8 mouse cellular contexts compared by ENCODE assay signal in genomic region chr13:6636520-6636919, GRCm38 (mm10). TPM values are rescaled to one million over a fixed set of nuclear protein-coding genes. Genes with fewer than 3 reads are reported as not detected.
DNase-seq lines count a peak whose midpoint lies in the region; ATAC-seq and TF ChIP-seq lines count a peak whose summit lies in the region.

No protein-coding gene starts in this region.

- dilution Hi-C loops in CH12.LX (cut with MboI; ENCODE audit: extremely low pct_ligation_motif_present, extremely low pct_unique_long_range_greater_than_20kb, low sequenced_read_pairs) = no loop called here

- no peaks in the 10 kb centered on the region for H3K27me3 ChIP-seq in heart, embryonic 12.5 days (replicated peaks)
- no peaks in the 10 kb centered on the region for H3K27me3 ChIP-seq in CH12.LX (replicated peaks)
- no peaks in the 10 kb centered on the region for H3K27me3 ChIP-seq in hindbrain, embryonic 11.5 days (ENCODE audit: control insufficient read depth, insufficient read depth, low read length)

- DNase-seq in heart, postnatal 4 days = no peak
- peak; percentile 92 for DNase-seq in CH12.LX (ENCODE audit: extremely low read depth)
- peak; percentile 38 for DNase-seq in lung, postnatal 25 days (ENCODE audit: low spot score)
- no peak for DNase-seq in Muller cell, postnatal 12 days (ENCODE audit: inconsistent ontology term)
- no peak for DNase-seq in hindbrain, embryonic 11.5 days (ENCODE audit: low spot score)
- no peak for DNase-seq in left cerebral cortex, postnatal 4 days

- no peak overlapping the region for H3K4me2 ChIP-seq in heart, embryonic 12.5 days
- peak overlapping the region; percentile 92; the same call in 1 of the 2 replicates for H3K4me2 ChIP-seq in CH12.LX (ENCODE audit: insufficient read depth, low read depth, poor library complexity, severe bottlenecking)
- no peak overlapping the region for H3K4me2 ChIP-seq in hindbrain, embryonic 11.5 days (replicated peaks; ENCODE audit: low read depth, low read length)

- peak overlapping the region; percentile 95 for H3K27ac ChIP-seq in heart, embryonic 12.5 days (ENCODE audit: poor library complexity, severe bottlenecking)
- H3K27ac ChIP-seq in CH12.LX (ENCODE audit: insufficient read depth, low read depth) = peak overlapping the region; percentile 84
- H3K27ac ChIP-seq in bone marrow, adult 2 months (ENCODE audit: control insufficient read depth, insufficient read depth, low read depth, low read length, poor library complexity) = peak overlapping the region; percentile 45; the same call in 1 of the 2 replicates
- H3K27ac ChIP-seq in hindbrain, embryonic 11.5 days (ENCODE audit: low read depth, low read length) = no peak overlapping the region

- 62% methylated on average over 6 of the region's 6 CpGs for WGBS in heart, embryonic 12.5 days
- 28% methylated on average over 6 of the region's 6 CpGs for WGBS in bone marrow, adult 2 months
- WGBS in hindbrain, embryonic 11.5 days = 77% methylated on average over 6 of the region's 6 CpGs

- intact Hi-C loops in left cerebral cortex, postnatal 4 days (cut with DNase I) = no loop called here

- TF ChIP-seq CTCF in CH12.LX (conservative IDR thresholded peaks at IDR 0.05 in 1 of 2, IDR thresholded peaks at IDR 0.05 in 1 of 2; ENCODE audit: low read depth in 2 of 2, low read length in 2 of 2) = no peak
- no peak for TF ChIP-seq CTCF in bone marrow, adult 2 months (IDR thresholded peaks at IDR 0.05; ENCODE audit: control insufficient read depth, insufficient read depth, low read length)

- TF ChIP-seq RAD21 in CH12.LX (IDR thresholded peaks at IDR 0.05; ENCODE audit: low read depth, low read length) = no peak

- H3K79me2 ChIP-seq in CH12.LX (replicated peaks; ENCODE audit: control insufficient read depth, extremely low read depth, insufficient read depth, poor library complexity, severe bottlenecking) = peaks cover 46% of the 10 kb centered on the region

- TF ChIP-seq POLR2A in CH12.LX (IDR thresholded peaks at IDR 0.05; ENCODE audit: low read depth, low read length) = peak; percentile 55
- TF ChIP-seq POLR2A in bone marrow, adult 2 months (IDR thresholded peaks at IDR 0.05; ENCODE audit: borderline replicate concordance, control insufficient read depth, low read depth, low read length) = no peak

- in situ Hi-C loops in CH12.LX (cut with MboI; ENCODE audit: low pct_ligation_motif_present, low pct_unique_long_range_greater_than_20kb, low sequenced_read_pairs) = loop anchor here (25.0 kb wide), 1 partner anchor 774 kb away; the partner anchor contains the start of gene Klf6

- H3K9me3 ChIP-seq in heart, embryonic 12.5 days (replicated peaks) = no peaks in the 10 kb centered on the region
- H3K9me3 ChIP-seq in CH12.LX (replicated peaks; ENCODE audit: low read length) = no peaks in the 10 kb centered on the region
- H3K9me3 ChIP-seq in hindbrain, embryonic 11.5 days (ENCODE audit: control insufficient read depth, low read length) = no peaks in the 10 kb centered on the region

- no peaks in the 10 kb centered on the region for H3K36me3 ChIP-seq in heart, embryonic 12.5 days
- peaks cover 8 to 51% of the 10 kb centered on the region in 2 experiments for H3K36me3 ChIP-seq in CH12.LX (replicated peaks in 1 of 2; ENCODE audit: control insufficient read depth in 1 of 2, insufficient read depth in 1 of 2, low read length in 1 of 2)
- H3K36me3 ChIP-seq in hindbrain, embryonic 11.5 days (ENCODE audit: control insufficient read depth, insufficient read depth, low read length) = no peaks in the 10 kb centered on the region

- TF ChIP-seq EP300 in CH12.LX (IDR thresholded peaks at IDR 0.05; ENCODE audit: low read length) = peak; percentile 76

- 0 out of 2 replicates have a peak overlapping the region, but pooled peaks have one; percentile 31 for H3K9ac ChIP-seq in heart, embryonic 12.5 days
- peak overlapping the region; percentile 98 for H3K9ac ChIP-seq in CH12.LX (ENCODE audit: insufficient read depth, low read depth)
- H3K9ac ChIP-seq in hindbrain, embryonic 11.5 days (ENCODE audit: low read depth, low read length) = no peak overlapping the region

- ATAC-seq in heart, embryonic 12.5 days (ENCODE audit: insufficient number of reproducible peaks, low FRiP score) = no peak
- ATAC-seq in hindbrain, embryonic 11.5 days (ENCODE audit: low FRiP score) = no peak

- no peak overlapping the region for H3K4me3 ChIP-seq in heart, embryonic 12.5 days
- peak overlapping the region; percentile 43 to 58 (median 55) for H3K4me3 ChIP-seq in CH12.LX (replicated peaks in 1 of 3; ENCODE audit: low read depth in 2 of 3, low read length in 2 of 3, poor library complexity in 1 of 3)
- no peak overlapping the region for H3K4me3 ChIP-seq in bone marrow, adult 2 months (replicated peaks; ENCODE audit: control insufficient read depth, low read depth, low read length)
- no peak overlapping the region for H3K4me3 ChIP-seq in hindbrain, embryonic 11.5 days (ENCODE audit: low read depth, low read length)

- peaks cover 69% of the 10 kb centered on the region for H3K4me1 ChIP-seq in heart, embryonic 12.5 days (replicated peaks)
- peaks cover 23 to 76% of the 10 kb centered on the region in 2 experiments for H3K4me1 ChIP-seq in CH12.LX (ENCODE audit: control insufficient read depth in 1 of 2, insufficient read depth in 2 of 2)
- H3K4me1 ChIP-seq in bone marrow, adult 2 months (ENCODE audit: control insufficient read depth, insufficient read depth, low read length) = peaks cover 11% of the 10 kb centered on the region
- no peaks in the 10 kb centered on the region for H3K4me1 ChIP-seq in hindbrain, embryonic 11.5 days (replicated peaks; ENCODE audit: control insufficient read depth, insufficient read depth, low read length)

TF ChIP-seq in CH12.LX, 34 proteins besides CTCF, POLR2A, EP300 and RAD21 (continues in another document):
- TF ChIP-seq RCOR1 (conservative IDR thresholded peaks at IDR 0.05; ENCODE audit: low read depth, low read length) = 0 out of 2 replicates have a peak, but pooled peaks have one; percentile 18
- peak; percentile 94 for TF ChIP-seq MYC (IDR thresholded peaks at IDR 0.05; ENCODE audit: low read depth, low read length)
- peak; percentile 78 for TF ChIP-seq JUN (IDR thresholded peaks at IDR 0.05; ENCODE audit: insufficient read depth, low read depth, low read length)
- TF ChIP-seq MXI1 (IDR thresholded peaks at IDR 0.05; ENCODE audit: low read depth, low read length) = peak; percentile 81
- TF ChIP-seq PAX5 (IDR thresholded peaks at IDR 0.05; ENCODE audit: low read length) = no peak
- peak; percentile 57; the same call in 1 of the 2 replicates for TF ChIP-seq E2F4 (IDR thresholded peaks at IDR 0.05; ENCODE audit: insufficient replicate concordance, low read depth, low read length)
- TF ChIP-seq ZMIZ1 (IDR thresholded peaks at IDR 0.05; ENCODE audit: low read depth, low read length) = peak; percentile 39; the same call in 1 of the 2 replicates
- peak; percentile 82; the same call in 1 of the 2 replicates for TF ChIP-seq MAX (IDR thresholded peaks at IDR 0.05; ENCODE audit: low read length)
- peak; percentile 81 for TF ChIP-seq TBP (conservative IDR thresholded peaks at IDR 0.05; ENCODE audit: low read depth, low read length)
- peak; percentile 82 for TF ChIP-seq TCF12 (IDR thresholded peaks at IDR 0.05; ENCODE audit: low read depth, low read length)
- peak; percentile 79 for TF ChIP-seq IRF4 (IDR thresholded peaks at IDR 0.05; ENCODE audit: low read depth, low read length)
- TF ChIP-seq ETS1 (conservative IDR thresholded peaks at IDR 0.05; ENCODE audit: low read depth, low read length) = peak; percentile 85
- no peak; the same call in 1 of the 2 replicates for TF ChIP-seq GABPA (IDR thresholded peaks at IDR 0.05; ENCODE audit: insufficient replicate concordance, low read depth, low read length)
- TF ChIP-seq ZKSCAN1 (IDR thresholded peaks at IDR 0.05; ENCODE audit: borderline replicate concordance, low read depth, low read length) = no peak
- TF ChIP-seq ZC3H11A (IDR thresholded peaks at IDR 0.05; ENCODE audit: low read depth, low read length) = no peak
- no peak for TF ChIP-seq CHD1 (IDR thresholded peaks at IDR 0.05; ENCODE audit: low read depth, low read length)
- peak; percentile 64 for TF ChIP-seq ELF1 (IDR thresholded peaks at IDR 0.05; ENCODE audit: low read depth, low read length)
- TF ChIP-seq USF1 (IDR thresholded peaks at IDR 0.05; ENCODE audit: low read depth, low read length) = no peak
- no peak for TF ChIP-seq UBTF (IDR thresholded peaks at IDR 0.05; ENCODE audit: low read depth, low read length)
- peak; percentile 80 for TF ChIP-seq MEF2A (IDR thresholded peaks at IDR 0.05; ENCODE audit: borderline replicate concordance, low read depth, low read length)
- no peak for TF ChIP-seq ZNF384 (IDR thresholded peaks at IDR 0.05; ENCODE audit: low read depth, low read length)
- no peak for TF ChIP-seq SMC3 (IDR thresholded peaks at IDR 0.05; ENCODE audit: low read depth, low read length)
- TF ChIP-seq POLR2AphosphoS2 (IDR thresholded peaks at IDR 0.05; ENCODE audit: low read depth, low read length) = no peak
- TF ChIP-seq NRF1 (IDR thresholded peaks at IDR 0.05; ENCODE audit: low read depth, low read length) = no peak
- TF ChIP-seq MAFK (IDR thresholded peaks at IDR 0.05; ENCODE audit: insufficient replicate concordance, low read length) = peak; percentile 44; the same call in 1 of the 2 replicates
- peak; percentile 67 for TF ChIP-seq HCFC1 (IDR thresholded peaks at IDR 0.05; ENCODE audit: low read depth, low read length)
- peak; percentile 74 for TF ChIP-seq MAZ (IDR thresholded peaks at IDR 0.05; ENCODE audit: low read depth, low read length)
- TF ChIP-seq KAT2A (IDR thresholded peaks at IDR 0.05; ENCODE audit: insufficient replicate concordance, low read length) = peak; percentile 79
- TF ChIP-seq SIN3A (IDR thresholded peaks at IDR 0.05; ENCODE audit: low read length) = peak; percentile 90
- TF ChIP-seq JUND (conservative IDR thresholded peaks at IDR 0.05; ENCODE audit: low read depth, low read length) = peak; percentile 95
- no peak for TF ChIP-seq USF2 (conservative IDR thresholded peaks at IDR 0.05; ENCODE audit: low read depth, low read length)
- peak; percentile 50 for TF ChIP-seq BHLHE40 (IDR thresholded peaks at IDR 0.05; ENCODE audit: low read depth, low read length)

RNA-seq across cellular contexts. Expression of gene Pfkp, which starts 12.1 kb away (rescaled TPM):
- polyA plus RNA-seq in heart, embryonic 12.5 days (2016; fragmentation: Nextera tagmentation; extraction: Ambion mirVana) = 193 and 196 TPM in 2 replicates
- 100 to 1,000 TPM in 1 of 2 experiments, 10 to 100 TPM in 1; 96.3 to 107 TPM for total RNA-seq in heart, postnatal 4 days (2021)
- total RNA-seq in CH12.LX (2012; rRNA removed) (247 and 417 TPM in 2 replicates), CH12.LX (2014; rRNA removed) (204 and 211 TPM in 2 replicates)
- polyA plus RNA-seq in CH12.LX (2012; ENCODE audit: insufficient read length, low read depth) = 239 and 265 TPM in 2 replicates
- 13.6 and 20.9 TPM in 2 replicates for polyA plus RNA-seq in bone marrow, adult 2 months (2011; ENCODE audit: insufficient read depth, insufficient read length, low replicate concordance, missing spikeins)
- 46.8 and 56.5 TPM in 2 replicates for polyA plus RNA-seq in hindbrain, embryonic 11.5 days (2014; fragmentation: Nextera tagmentation; extraction: Ambion mirVana)
- total RNA-seq in left cerebral cortex, postnatal 4 days (2021) = 100 to 1,000 TPM; 566 to 591 TPM

Comparison
In these comparisons a context has a peak if more than half of its experiments do, and no peak if none do; other contexts are left out.
1. H3K4me3 ChIP-seq: peak in CH12.LX (3 of 3); none in heart, embryonic 12.5 days (single experiment), bone marrow, adult 2 months (single experiment) and hindbrain, embryonic 11.5 days (single experiment).
2. DNase-seq: peak in CH12.LX (single experiment) and lung, postnatal 25 days (single experiment); none in heart, postnatal 4 days (single experiment), Muller cell, postnatal 12 days (single experiment), hindbrain, embryonic 11.5 days (single experiment) and left cerebral cortex, postnatal 4 days (single experiment).